Mouse (Mus musculus): Measurements from ENCODE around the gene Ppip5k1. TPM values are rescaled to one million over a fixed set of nuclear protein-coding genes. Genes with fewer than 3 reads are reported as not detected.
A peak's percentile ranks its signal among the peaks of the same experiment; 100 is the strongest.

The Ppip5k1 gene
- polyA plus RNA-seq, 1 experiment from 2014 or later: 18.0 TPM

- Histone ChIP-seq H3K4me2 (replicated peaks) (peak within 1 kb of the TSS; percentile 66), H3K4me3 (replicated peaks) (peak within 1 kb of the TSS; percentile 45), H3K27me3 (peaks cover 31% of the 10 kb centered on the region), H3K27ac (0 out of 2 replicates have a peak within 1 kb of the TSS, but pooled peaks have one; percentile 30), H3K36me3 (no peaks in the 10 kb centered on the region), H3K9ac (replicated peaks) (peak within 1 kb of the TSS; percentile 79), H3K4me1 (replicated peaks) (peaks cover 24% of the 10 kb centered on the region), H3K9me3 (no peaks in the 10 kb centered on the region)
- WGBS: 64% methylated on average over 5 of the region's 5 CpGs
- no peak for ATAC-seq
Observed at GRCm38 (mm10) chr2:121357494-121357893, 2.3 kb upstream of the Ppip5k1 start, which contains the start of gene Ckmt1. Gene Ckmt1 (plus strand): TSS chr2:121357714.

GRCm38 (mm10) chr2:121354378-121354777, 818 bp downstream of the Ppip5k1 start:
- Histone ChIP-seq H3K27me3 (peaks cover 29% of the 10 kb centered on the region), H3K27ac (peak overlapping the region; percentile 84), H3K9me3 (no peaks in the 10 kb centered on the region), H3K4me1 (replicated peaks) (peaks cover 24% of the 10 kb centered on the region), H3K4me3 (replicated peaks) (peak overlapping the region; percentile 66), H3K36me3 (peaks cover 8% of the 10 kb centered on the region), H3K4me2 (replicated peaks) (peak overlapping the region; percentile 62), H3K9ac (replicated peaks) (peak overlapping the region; percentile 87)
- no peak for ATAC-seq
- 5% methylated on average over 6 of the region's 6 CpGs for WGBS

- WGBS: 74% methylated on average over 8 of the region's 8 CpGs
- peaks cover 13% of the 10 kb centered on the region for H3K4me1 ChIP-seq (replicated peaks)
- H3K9ac ChIP-seq (replicated peaks): no peak overlapping the region
- peaks cover 20% of the 10 kb centered on the region for H3K27me3 ChIP-seq
- no peak overlapping the region for H3K27ac ChIP-seq
- H3K36me3 ChIP-seq: peaks cover 18% of the 10 kb centered on the region
- no peak overlapping the region for H3K4me2 ChIP-seq (replicated peaks)
- no peaks in the 10 kb centered on the region for H3K9me3 ChIP-seq
- ATAC-seq: no peak
- H3K4me3 ChIP-seq (replicated peaks): no peak overlapping the region
Observed at GRCm38 (mm10) chr2:121353156-121353555, 2.0 kb downstream of the Ppip5k1 start.

GRCm38 (mm10) chr2:121339057-121339456, 16.1 kb downstream of the Ppip5k1 start:
- Histone ChIP-seq H3K27me3 (no peaks in the 10 kb centered on the region), H3K4me3 (replicated peaks) (no peak overlapping the region), H3K4me1 (replicated peaks) (no peaks in the 10 kb centered on the region), H3K9me3 (no peaks in the 10 kb centered on the region), H3K4me2 (replicated peaks) (no peak overlapping the region), H3K36me3 (peaks cover 48% of the 10 kb centered on the region), H3K9ac (replicated peaks) (no peak overlapping the region), H3K27ac (no peak overlapping the region)
- no peak for ATAC-seq

GRCm38 (mm10) chr2:121329492-121329891, 25.7 kb downstream of the Ppip5k1 start:
- Histone ChIP-seq H3K27me3 (no peaks in the 10 kb centered on the region), H3K27ac (no peak overlapping the region), H3K9me3 (no peaks in the 10 kb centered on the region), H3K9ac (replicated peaks) (no peak overlapping the region), H3K4me2 (replicated peaks) (no peak overlapping the region), H3K4me1 (replicated peaks) (no peaks in the 10 kb centered on the region), H3K4me3 (replicated peaks) (no peak overlapping the region), H3K36me3 (peaks cover 52% of the 10 kb centered on the region)
- 91% methylated on average over 2 of the region's 2 CpGs for WGBS
- no peak for ATAC-seq

GRCm38 (mm10) chr2:121323693-121324470, 31.3 kb downstream of the Ppip5k1 start:
- Histone ChIP-seq H3K9ac (replicated peaks) (no peak overlapping the region), H3K27ac (no peak overlapping the region), H3K27me3 (no peaks in the 10 kb centered on the region), H3K4me1 (replicated peaks) (no peaks in the 10 kb centered on the region), H3K4me2 (replicated peaks) (no peak overlapping the region), H3K36me3 (peaks cover 38% of the 10 kb centered on the region), H3K9me3 (no peaks in the 10 kb centered on the region), H3K4me3 (replicated peaks) (no peak overlapping the region)
- 90% methylated on average over 10 of the region's 10 CpGs for WGBS
- no peak for ATAC-seq

GRCm38 (mm10) chr2:121323041-121323440, 32.2 kb downstream of the Ppip5k1 start:
- no peak for ATAC-seq
- Histone ChIP-seq H3K9me3 (no peaks in the 10 kb centered on the region), H3K4me3 (replicated peaks) (no peak overlapping the region), H3K9ac (replicated peaks) (no peak overlapping the region), H3K27ac (no peak overlapping the region), H3K4me1 (replicated peaks) (no peaks in the 10 kb centered on the region), H3K27me3 (no peaks in the 10 kb centered on the region), H3K36me3 (peaks cover 41% of the 10 kb centered on the region), H3K4me2 (replicated peaks) (no peak overlapping the region)
- WGBS: 95% methylated on average over 10 of the region's 10 CpGs

- Histone ChIP-seq H3K4me2 (replicated peaks) (no peak overlapping the region), H3K27ac (no peak overlapping the region), H3K36me3 (peaks cover 38% of the 10 kb centered on the region), H3K4me3 (replicated peaks) (no peak overlapping the region), H3K27me3 (no peaks in the 10 kb centered on the region), H3K4me1 (replicated peaks) (no peaks in the 10 kb centered on the region), H3K9me3 (no peaks in the 10 kb centered on the region), H3K9ac (replicated peaks) (no peak overlapping the region)
- no peak for ATAC-seq
- 85% methylated on average over 8 of the region's 8 CpGs for WGBS
Observed at GRCm38 (mm10) chr2:121316278-121316677, 38.9 kb downstream of the Ppip5k1 start.

GRCm38 (mm10) chr2:121308997-121309416, 46.2 kb downstream of the Ppip5k1 start:
- Histone ChIP-seq H3K27me3 (no peaks in the 10 kb centered on the region), H3K9ac (replicated peaks) (no peak overlapping the region), H3K4me3 (replicated peaks) (no peak overlapping the region), H3K36me3 (peaks cover 68% of the 10 kb centered on the region), H3K4me1 (replicated peaks) (no peaks in the 10 kb centered on the region), H3K9me3 (no peaks in the 10 kb centered on the region), H3K4me2 (replicated peaks) (no peak overlapping the region), H3K27ac (no peak overlapping the region)
- ATAC-seq: no peak
- WGBS: 55% methylated on average over 5 of the region's 5 CpGs

- no peak for ATAC-seq
- Histone ChIP-seq H3K27ac (no peak overlapping the region), H3K4me2 (replicated peaks) (no peak overlapping the region), H3K9me3 (no peaks in the 10 kb centered on the region), H3K36me3 (peaks cover 67% of the 10 kb centered on the region), H3K4me3 (replicated peaks) (no peak overlapping the region), H3K4me1 (replicated peaks) (peaks cover 35% of the 10 kb centered on the region), H3K9ac (replicated peaks) (no peak overlapping the region), H3K27me3 (no peaks in the 10 kb centered on the region)
- 91% methylated on average over 10 of the region's 10 CpGs for WGBS
Observed at GRCm38 (mm10) chr2:121300036-121300435, 55.2 kb downstream of the Ppip5k1 start.

GRCm38 (mm10) chr2:121299471-121299870, 55.7 kb downstream of the Ppip5k1 start:
- Histone ChIP-seq H3K27me3 (no peaks in the 10 kb centered on the region), H3K9ac (replicated peaks) (no peak overlapping the region), H3K27ac (no peak overlapping the region), H3K4me1 (replicated peaks) (peaks cover 41% of the 10 kb centered on the region), H3K9me3 (no peaks in the 10 kb centered on the region), H3K4me2 (replicated peaks) (no peak overlapping the region), H3K36me3 (peaks cover 61% of the 10 kb centered on the region), H3K4me3 (replicated peaks) (no peak overlapping the region)
- no peak for ATAC-seq
- WGBS: 91% methylated on average over 17 of the region's 17 CpGs

- Histone ChIP-seq H3K36me3 (peaks cover 48% of the 10 kb centered on the region), H3K27ac (no peak overlapping the region), H3K27me3 (no peaks in the 10 kb centered on the region), H3K4me1 (replicated peaks) (peaks cover 51% of the 10 kb centered on the region), H3K9ac (replicated peaks) (no peak overlapping the region), H3K4me3 (replicated peaks) (peak overlapping the region; percentile 50; the same call in 1 of the 2 replicates), H3K4me2 (replicated peaks) (peak overlapping the region; percentile 77), H3K9me3 (no peaks in the 10 kb centered on the region)
- ATAC-seq: no peak
- WGBS: 6% methylated on average over 8 of the region's 8 CpGs
Observed at GRCm38 (mm10) chr2:121298131-121298530, 57.1 kb downstream of the Ppip5k1 start.

Measured in midbrain, embryonic 13.5 days (tissue).